Mouse (Mus musculus): ENCODE results near the gene Nat8f2. TPM values are rescaled to one million over a fixed set of nuclear protein-coding genes. Genes with fewer than 3 reads are reported as not detected.
"Not testable (repeated sequence)": the region's sequence is repeated elsewhere in the genome, so short reads cannot be mapped to it uniquely, and the experiment has no call there.

The Nat8f2 gene
- polyA plus RNA-seq, 2 experiments: not detected

DNA sequence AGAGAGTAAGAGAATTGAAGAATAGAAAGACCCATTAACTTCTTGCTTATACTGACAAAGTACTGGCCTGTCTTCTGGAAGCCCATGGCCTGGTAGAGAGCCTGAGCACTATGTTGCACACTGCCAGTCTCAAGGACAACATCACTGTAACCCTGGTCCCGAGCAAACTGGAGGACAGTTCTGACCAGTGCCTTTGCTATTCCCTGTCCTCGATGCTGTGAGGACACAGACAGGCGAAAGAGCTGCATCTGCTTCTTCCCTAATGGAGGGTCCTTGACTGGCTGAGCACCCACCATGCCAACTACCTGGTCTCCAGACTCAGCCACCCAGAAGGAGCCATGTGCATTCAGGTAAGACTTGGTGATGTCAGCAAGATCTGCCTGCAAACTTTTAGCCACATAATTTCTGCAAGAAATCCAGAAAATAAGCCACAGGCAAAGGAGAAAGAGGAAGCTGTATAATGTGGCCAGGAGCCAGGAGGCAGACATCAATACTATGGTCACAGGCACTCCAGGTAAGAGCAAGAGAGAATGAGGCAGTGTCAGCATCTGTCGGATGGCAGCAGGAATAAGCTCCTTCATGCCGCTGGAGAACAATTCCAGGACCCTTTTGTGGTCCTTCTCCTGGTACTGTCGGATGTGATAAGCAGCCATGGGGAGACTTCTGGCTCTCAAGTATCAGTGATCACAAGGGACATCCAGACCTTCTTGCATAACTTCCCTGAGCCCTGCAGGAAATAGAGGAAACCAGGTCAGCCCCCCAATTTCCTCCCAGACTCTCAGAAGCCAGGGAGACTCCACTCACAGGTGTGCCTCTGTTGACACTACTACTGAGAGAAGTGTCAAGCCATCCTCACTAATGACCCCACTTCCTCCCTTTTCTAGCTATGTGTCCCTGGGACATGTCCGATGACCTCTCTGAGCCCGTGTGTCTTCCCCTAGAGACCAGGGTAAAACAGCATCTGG, 950 bp downstream of the Nat8f2 start:
- Histone ChIP-seq H3K36me3 (replicated peaks; ENCODE audit: control insufficient read depth, insufficient read depth, low read depth) (no peaks in the 10 kb centered on the region), H3K27me3 (ENCODE audit: control insufficient read depth, insufficient read depth, low read length) (no peaks in the 10 kb centered on the region), H3K4me3 (ENCODE audit: insufficient read depth in 1 of 2, low read depth in 2 of 2, low read length in 2 of 2) (no peak overlapping the region), H3K27ac (no peak overlapping the region), H3K4me2 (ENCODE audit: low read depth) (no peak overlapping the region), H3K4me1 (replicated peaks; ENCODE audit: control insufficient read depth in 2 of 2, insufficient read depth in 2 of 2, low read length in 1 of 2) (no peaks in the 10 kb centered on the region), H3K9me3 (ENCODE audit: control insufficient read depth, low read length) (no peaks in the 10 kb centered on the region), H3K9ac (replicated peaks) (no peak overlapping the region)
- ATAC-seq (ENCODE audit: insufficient read depth) (no peak), DNase-seq (ENCODE audit: low read depth in 3 of 3, low spot score in 3 of 3) (no peak)
- TF ChIP-seq EP300 (IDR thresholded peaks at IDR 0.05; ENCODE audit: low read depth): no peak
- TF ChIP-seq CTCF (IDR thresholded peaks at IDR 0.05; ENCODE audit: low read depth): no peak
- WGBS (ENCODE audit: insufficient replicate concordance): 43% methylated on average over 8 of the region's 8 CpGs

DNA sequence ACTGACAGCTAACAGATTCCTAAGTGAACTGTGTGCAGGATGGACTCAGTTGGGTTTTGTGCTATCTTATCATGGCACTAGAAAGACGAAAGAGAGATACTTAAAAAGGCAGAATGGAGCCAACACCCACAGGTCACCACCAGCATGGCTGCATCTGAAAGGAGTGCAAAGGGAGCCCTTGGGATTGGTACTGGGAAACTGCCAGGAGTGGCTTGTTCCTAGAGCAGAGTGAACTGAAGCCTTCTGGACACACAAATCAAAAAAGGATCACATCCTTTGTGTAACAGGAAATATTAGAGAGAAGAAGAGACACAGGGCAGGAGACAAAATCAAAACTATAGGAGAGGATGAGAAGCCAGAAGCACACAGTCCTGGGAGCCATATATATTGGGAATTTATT, 2.0 kb downstream of the Nat8f2 start:
- H3K4me1 ChIP-seq (replicated peaks; ENCODE audit: control insufficient read depth in 2 of 2, insufficient read depth in 2 of 2, low read length in 1 of 2); H3K9ac ChIP-seq (replicated peaks); H3K4me2 ChIP-seq (ENCODE audit: low read depth); H3K4me3 ChIP-seq (ENCODE audit: insufficient read depth in 1 of 2, low read depth in 2 of 2, low read length in 2 of 2); DNase-seq (ENCODE audit: low read depth in 3 of 3, low spot score in 3 of 3); H3K27ac ChIP-seq; H3K36me3 ChIP-seq (replicated peaks; ENCODE audit: control insufficient read depth, insufficient read depth, low read depth); H3K9me3 ChIP-seq (ENCODE audit: control insufficient read depth, low read length); ATAC-seq (ENCODE audit: insufficient read depth); H3K27me3 ChIP-seq (ENCODE audit: control insufficient read depth, insufficient read depth, low read length): not testable (repeated sequence)
- WGBS (ENCODE audit: insufficient replicate concordance): 38% methylated on average over 1 of the region's 1 CpGs

DNA sequence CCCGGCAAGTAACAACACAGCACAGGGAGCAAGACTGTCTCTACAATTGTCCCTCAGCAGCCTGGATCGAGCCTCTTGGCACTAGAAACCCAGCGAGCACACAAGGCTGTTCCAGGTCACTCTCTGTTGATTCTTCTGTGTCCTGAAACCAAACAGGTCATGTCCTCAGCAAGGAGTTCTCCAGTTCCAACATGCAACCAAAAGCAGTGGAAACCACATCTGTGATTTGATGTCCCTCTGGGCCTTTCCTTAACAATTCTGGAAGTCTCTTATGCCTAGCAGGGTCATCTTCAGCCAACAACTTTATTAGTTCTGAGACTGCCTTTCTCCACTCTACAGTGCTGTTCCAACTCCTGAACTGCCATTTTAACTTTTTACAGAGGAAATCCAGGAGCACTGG, 2.8 kb downstream of the Nat8f2 start:
- H3K9me3 ChIP-seq (ENCODE audit: control insufficient read depth, low read length); H3K9ac ChIP-seq (replicated peaks); H3K4me2 ChIP-seq (ENCODE audit: low read depth); H3K36me3 ChIP-seq (replicated peaks; ENCODE audit: control insufficient read depth, insufficient read depth, low read depth); DNase-seq (ENCODE audit: low read depth in 3 of 3, low spot score in 3 of 3); H3K4me1 ChIP-seq (replicated peaks; ENCODE audit: control insufficient read depth in 2 of 2, insufficient read depth in 2 of 2, low read length in 1 of 2); H3K27ac ChIP-seq; H3K4me3 ChIP-seq (ENCODE audit: insufficient read depth in 1 of 2, low read depth in 2 of 2, low read length in 2 of 2); H3K27me3 ChIP-seq (ENCODE audit: control insufficient read depth, insufficient read depth, low read length); ATAC-seq (ENCODE audit: insufficient read depth): not testable (repeated sequence)
- WGBS (ENCODE audit: insufficient replicate concordance): 56% methylated on average over 3 of the region's 3 CpGs

DNA sequence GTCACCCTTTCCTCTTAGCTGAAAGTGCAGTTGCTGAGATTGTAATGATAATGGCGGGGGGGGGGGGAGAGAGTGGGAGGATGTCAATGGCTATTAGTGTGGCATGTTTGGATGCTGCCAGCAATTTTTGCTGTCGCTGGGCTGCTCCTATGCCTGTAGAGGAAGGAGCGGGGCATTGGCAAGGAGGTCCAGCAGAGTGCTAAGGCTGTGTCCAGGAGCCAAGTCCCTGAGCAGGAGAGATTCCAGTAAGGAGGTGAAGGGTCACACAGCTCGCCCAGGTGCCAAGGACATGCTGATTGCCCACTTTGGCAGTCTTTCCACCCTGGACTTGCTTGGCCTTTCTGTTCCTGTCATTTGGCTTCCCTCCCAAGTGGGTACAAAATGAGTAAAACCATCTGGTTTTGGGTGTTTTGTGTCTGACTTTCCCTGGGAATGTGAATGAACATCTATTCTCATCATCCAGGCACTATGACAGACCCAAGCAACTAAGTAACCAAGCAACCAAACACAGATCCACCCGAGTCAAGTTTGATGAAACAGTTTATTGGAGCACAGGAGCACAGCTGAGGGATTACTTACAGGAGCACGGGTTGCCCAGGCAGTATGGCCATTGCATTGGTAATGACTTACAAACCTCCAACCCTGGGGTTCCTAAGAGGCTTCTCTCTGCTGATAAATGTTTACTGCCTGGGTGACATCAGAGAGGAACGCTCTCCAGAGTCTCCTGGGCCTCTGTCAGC, 3.9 kb downstream of the Nat8f2 start:
- H3K36me3 ChIP-seq (replicated peaks; ENCODE audit: control insufficient read depth, insufficient read depth, low read depth); H3K27ac ChIP-seq; H3K4me1 ChIP-seq (replicated peaks; ENCODE audit: control insufficient read depth in 2 of 2, insufficient read depth in 2 of 2, low read length in 1 of 2); H3K4me2 ChIP-seq (ENCODE audit: low read depth); H3K27me3 ChIP-seq (ENCODE audit: control insufficient read depth, insufficient read depth, low read length); DNase-seq (ENCODE audit: low read depth in 3 of 3, low spot score in 3 of 3); H3K4me3 ChIP-seq (ENCODE audit: insufficient read depth in 1 of 2, low read depth in 2 of 2, low read length in 2 of 2); H3K9me3 ChIP-seq (ENCODE audit: control insufficient read depth, low read length); ATAC-seq (ENCODE audit: insufficient read depth); H3K9ac ChIP-seq (replicated peaks): not testable (repeated sequence)
- WGBS (ENCODE audit: insufficient replicate concordance): 40% methylated on average over 6 of the region's 7 CpGs

DNA sequence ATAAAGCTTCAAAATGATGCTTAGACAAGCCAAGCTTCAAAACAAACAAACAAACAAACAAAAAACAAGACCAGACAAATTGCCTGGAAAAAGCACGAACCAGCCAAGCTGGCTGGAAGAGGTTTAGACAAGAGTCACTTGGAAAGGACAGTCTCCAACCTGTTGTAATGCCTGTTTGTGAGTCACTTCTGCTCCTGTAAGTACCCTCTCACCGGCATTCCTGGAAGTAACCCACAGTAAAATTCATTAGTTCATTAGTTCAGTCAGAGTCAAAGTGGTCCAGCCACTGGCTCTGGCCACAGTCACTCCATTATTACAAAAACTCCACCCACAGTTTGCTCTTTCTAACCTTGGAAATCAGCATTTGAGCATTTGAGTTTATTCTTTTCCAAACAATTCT, 5.1 kb downstream of the Nat8f2 start:
- Histone ChIP-seq H3K4me3 (ENCODE audit: insufficient read depth in 1 of 2, low read depth in 2 of 2, low read length in 2 of 2) (no peak overlapping the region), H3K4me2 (ENCODE audit: low read depth) (no peak overlapping the region), H3K27ac (no peak overlapping the region), H3K36me3 (replicated peaks; ENCODE audit: control insufficient read depth, insufficient read depth, low read depth) (no peaks in the 10 kb centered on the region), H3K9ac (replicated peaks) (no peak overlapping the region), H3K27me3 (ENCODE audit: control insufficient read depth, insufficient read depth, low read length) (no peaks in the 10 kb centered on the region), H3K4me1 (replicated peaks; ENCODE audit: control insufficient read depth in 2 of 2, insufficient read depth in 2 of 2, low read length in 1 of 2) (no peaks in the 10 kb centered on the region), H3K9me3 (ENCODE audit: control insufficient read depth, low read length) (no peaks in the 10 kb centered on the region)
- 54% methylated on average over 2 of the region's 2 CpGs for WGBS (ENCODE audit: insufficient replicate concordance)
- TF ChIP-seq CTCF (IDR thresholded peaks at IDR 0.05; ENCODE audit: low read depth): no peak
- no peak for TF ChIP-seq EP300 (IDR thresholded peaks at IDR 0.05; ENCODE audit: low read depth)
- no peak for DNase-seq (ENCODE audit: low read depth in 3 of 3, low spot score in 3 of 3)
- ATAC-seq (ENCODE audit: insufficient read depth): no peak

Measured in liver, embryonic 14.5 days (tissue).